Mouse (Mus musculus) urinary bladder, postnatal 10 days (tissue): Measurements from ENCODE around the gene Hmg20a.

Experiments used
- DNase-seq: peaks from one replicate; pipeline ENCODE4 v3.0.0; 2022; ENCODE audit warnings: low spot score

The Hmg20a gene

GRCm38 (mm10) chr9:56497181-56497864, 78.9 kb downstream of the Hmg20a start:
- DNase-seq: no peak

GRCm38 (mm10) chr9:56499324-56500067, 81.1 kb downstream of the Hmg20a start:
- no peak for DNase-seq

GRCm38 (mm10) chr9:56500893-56501590, 82.6 kb downstream of the Hmg20a start:
- DNase-seq: no peak

- DNase-seq: no peak
Measured at GRCm38 (mm10) chr9:56501721-56502542, 83.5 kb downstream of the Hmg20a start.

GRCm38 (mm10) chr9:56502543-56502971, 84.1 kb downstream of the Hmg20a start:
- no peak for DNase-seq

- DNase-seq: no peak
Measured at GRCm38 (mm10) chr9:56503621-56504500, 85.5 kb downstream of the Hmg20a start.

- no peak for DNase-seq
Measured at GRCm38 (mm10) chr9:56504511-56504910, 86.1 kb downstream of the Hmg20a start.

- DNase-seq: no peak
Measured at GRCm38 (mm10) chr9:56505083-56505792, 86.8 kb downstream of the Hmg20a start.

- DNase-seq: peak; percentile 83
Measured at GRCm38 (mm10) chr9:56505793-56506755, 87.7 kb downstream of the Hmg20a start.

- no peak for DNase-seq
Measured at GRCm38 (mm10) chr9:56506931-56507681, 88.7 kb downstream of the Hmg20a start.

- DNase-seq: no peak
Measured at GRCm38 (mm10) chr9:56507682-56508061, 89.3 kb downstream of the Hmg20a start.

GRCm38 (mm10) chr9:56508835-56509451, 90.5 kb downstream of the Hmg20a start:
- no peak for DNase-seq

GRCm38 (mm10) chr9:56510281-56510680, 91.9 kb downstream of the Hmg20a start:
- no peak for DNase-seq

- DNase-seq: no peak
Measured at GRCm38 (mm10) chr9:56512486-56512885, 94.1 kb downstream of the Hmg20a start.

GRCm38 (mm10) chr9:56515110-56515509, 96.7 kb downstream of the Hmg20a start:
- no peak for DNase-seq

- no peak for DNase-seq
Measured at GRCm38 (mm10) chr9:56516219-56516618, 97.8 kb downstream of the Hmg20a start.

- DNase-seq: no peak
Measured at GRCm38 (mm10) chr9:56516692-56517263, 98.4 kb downstream of the Hmg20a start.

GRCm38 (mm10) chr9:56522281-56522680, 103.9 kb downstream of the Hmg20a start:
- DNase-seq: no peak
